Mouse (Mus musculus) C2C12 (cell line): ENCODE measurements around the gene Prrc2b. TPM values are rescaled to one million over a fixed set of nuclear protein-coding genes. Genes with fewer than 3 reads are reported as not detected.

ENCODE experiments used
- H3K27me3 ChIP-seq: one replicate; pipeline ENCODE4 v1.6.1; 2011; ENCODE audit not compliant: control insufficient read depth, insufficient read depth, insufficient read length
- H3K36me3 ChIP-seq: one replicate; pipeline ENCODE4 v1.6.1; 2011; ENCODE audit not compliant: control insufficient read depth, insufficient read depth
- H3K4me3 ChIP-seq: one replicate; pipeline ENCODE4 v1.5.1; 2011; ENCODE audit warnings: mild to moderate bottlenecking, control low read depth; ENCODE audit not compliant: poor library complexity, insufficient read depth, severe bottlenecking
- H3K79me2 ChIP-seq: one replicate; pipeline ENCODE4 v1.6.1; 2011; ENCODE audit not compliant: control insufficient read depth, insufficient read depth
- H3K79me3 ChIP-seq: one replicate; pipeline ENCODE4 v1.6.1; 2011; ENCODE audit warnings: low read depth, control low read depth
- H3ac ChIP-seq: one replicate; pipeline ENCODE3; 2011; ENCODE audit warnings: low read depth; ENCODE audit not compliant: control insufficient read depth, insufficient read length
- CEBPB ChIP-seq: IDR thresholded peaks from one replicate; pipeline ENCODE4 v1.6.1; 2011; ENCODE audit warnings: low read depth, mild to moderate bottlenecking, control low read depth, moderate library complexity
- CTCF ChIP-seq: IDR thresholded peaks from one replicate; pipeline ENCODE4 v1.5.1; 2011; ENCODE audit not compliant: control insufficient read depth, insufficient read depth, insufficient read length
- FOSL1 ChIP-seq: IDR thresholded peaks from one replicate; pipeline ENCODE4 v1.8.0; 2011; ENCODE audit warnings: mild to moderate bottlenecking, low read length; ENCODE audit not compliant: poor library complexity, insufficient read depth, severe bottlenecking
- MAX ChIP-seq: IDR thresholded peaks from one replicate; pipeline ENCODE4 v1.6.1; 2011; ENCODE audit warnings: mild to moderate bottlenecking, control low read depth
- MYOD1 ChIP-seq: IDR thresholded peaks from one replicate; pipeline ENCODE4 v1.6.1; 2011; ENCODE audit warnings: low read depth; ENCODE audit not compliant: control insufficient read depth, insufficient read length
- MYOG ChIP-seq: IDR thresholded peaks from one replicate; pipeline ENCODE4 v1.6.1; 2011; ENCODE audit not compliant: control insufficient read depth, insufficient read length; ENCODE audit errors: extremely low read depth
- USF1 ChIP-seq: IDR thresholded peaks from one replicate; pipeline ENCODE4 v1.6.1; 2011; ENCODE audit warnings: low read depth, mild to moderate bottlenecking, control low read depth, moderate library complexity
- polyA plus RNA-seq: library from polyadenylated mRNA; unstranded; fragments of >200 nt; fragmentation: generic; extraction: Trizol; gene quantifications from one replicate; pipeline ENCODE4 v1.2.1, GENCODE M21; 2012; ENCODE audit warnings: missing spikeins

Gene Prrc2b
- polyA plus RNA-seq, 1 experiment: 45.0 TPM

- Histone ChIP-seq H3K79me2 (peaks cover 77% of the 10 kb centered on the region), H3ac (no peak overlapping the region), H3K4me3 (no peak overlapping the region), H3K79me3 (peaks cover 45% of the 10 kb centered on the region), H3K27me3 (no peaks in the 10 kb centered on the region), H3K36me3 (peaks cover 82% of the 10 kb centered on the region)
- TF ChIP-seq CTCF: no peak
- no peak for TF ChIP-seq FOSL1
- TF ChIP-seq MAX: no peak
- no peak for TF ChIP-seq USF1
- TF ChIP-seq MYOD1: no peak
Observed at GRCm38 (mm10) chr2:32187019-32187551, 36.2 kb downstream of the Prrc2b start.

- Histone ChIP-seq H3K4me3 (no peak overlapping the region), H3K36me3 (peaks cover 88% of the 10 kb centered on the region)
- TF ChIP-seq FOSL1 (no peak), MYOD1 (no peak), CEBPB (no peak), MYOG (no peak), CTCF (no peak), MAX (no peak), USF1 (no peak)
Observed at GRCm38 (mm10) chr2:32187649-32188048, 36.8 kb downstream of the Prrc2b start.

GRCm38 (mm10) chr2:32189060-32189681, 38.3 kb downstream of the Prrc2b start:
- Histone ChIP-seq H3K27me3 (no peaks in the 10 kb centered on the region), H3K4me3 (no peak overlapping the region), H3K79me3 (peaks cover 34% of the 10 kb centered on the region), H3ac (no peak overlapping the region), H3K36me3 (peaks cover 88% of the 10 kb centered on the region), H3K79me2 (peaks cover 56% of the 10 kb centered on the region)
- TF ChIP-seq USF1 (no peak), CEBPB (no peak), MAX (no peak), MYOG (no peak), MYOD1 (no peak)

More at GRCm38 (mm10) chr2:32187649-32188048, 36.8 kb downstream of the Prrc2b start:
- Histone ChIP-seq H3ac (no peak overlapping the region), H3K27me3 (no peaks in the 10 kb centered on the region), H3K79me3 (peaks cover 43% of the 10 kb centered on the region), H3K79me2 (peaks cover 71% of the 10 kb centered on the region)

GRCm38 (mm10) chr2:32190620-32191019, 39.7 kb downstream of the Prrc2b start:
- H3K27me3 ChIP-seq: no peaks in the 10 kb centered on the region
- peaks cover 30% of the 10 kb centered on the region for H3K79me3 ChIP-seq
- H3ac ChIP-seq: no peak overlapping the region
- TF ChIP-seq MYOG (no peak), CTCF (no peak), FOSL1 (no peak), USF1 (no peak), MAX (no peak), MYOD1 (no peak), CEBPB (no peak)
- H3K79me2 ChIP-seq: peaks cover 49% of the 10 kb centered on the region
- H3K36me3 ChIP-seq: peaks cover 89% of the 10 kb centered on the region
- no peak overlapping the region for H3K4me3 ChIP-seq

GRCm38 (mm10) chr2:32191872-32192507, 41.1 kb downstream of the Prrc2b start:
- Histone ChIP-seq H3K4me3 (no peak overlapping the region), H3K79me3 (peaks cover 26% of the 10 kb centered on the region), H3K36me3 (peaks cover 89% of the 10 kb centered on the region), H3K79me2 (peaks cover 35% of the 10 kb centered on the region), H3K27me3 (no peaks in the 10 kb centered on the region), H3ac (no peak overlapping the region)
- no peak for TF ChIP-seq MYOG
- TF ChIP-seq CTCF: peak; percentile 84

GRCm38 (mm10) chr2:32198977-32199376, 48.1 kb downstream of the Prrc2b start:
- Histone ChIP-seq H3K79me2 (no peaks in the 10 kb centered on the region), H3K79me3 (no peaks in the 10 kb centered on the region), H3K4me3 (no peak overlapping the region), H3K36me3 (peaks cover 96% of the 10 kb centered on the region), H3K27me3 (no peaks in the 10 kb centered on the region), H3ac (no peak overlapping the region)
- TF ChIP-seq FOSL1 (no peak), CEBPB (no peak), CTCF (no peak), MYOD1 (no peak), MAX (no peak)
